In the genomic region with DNA sequence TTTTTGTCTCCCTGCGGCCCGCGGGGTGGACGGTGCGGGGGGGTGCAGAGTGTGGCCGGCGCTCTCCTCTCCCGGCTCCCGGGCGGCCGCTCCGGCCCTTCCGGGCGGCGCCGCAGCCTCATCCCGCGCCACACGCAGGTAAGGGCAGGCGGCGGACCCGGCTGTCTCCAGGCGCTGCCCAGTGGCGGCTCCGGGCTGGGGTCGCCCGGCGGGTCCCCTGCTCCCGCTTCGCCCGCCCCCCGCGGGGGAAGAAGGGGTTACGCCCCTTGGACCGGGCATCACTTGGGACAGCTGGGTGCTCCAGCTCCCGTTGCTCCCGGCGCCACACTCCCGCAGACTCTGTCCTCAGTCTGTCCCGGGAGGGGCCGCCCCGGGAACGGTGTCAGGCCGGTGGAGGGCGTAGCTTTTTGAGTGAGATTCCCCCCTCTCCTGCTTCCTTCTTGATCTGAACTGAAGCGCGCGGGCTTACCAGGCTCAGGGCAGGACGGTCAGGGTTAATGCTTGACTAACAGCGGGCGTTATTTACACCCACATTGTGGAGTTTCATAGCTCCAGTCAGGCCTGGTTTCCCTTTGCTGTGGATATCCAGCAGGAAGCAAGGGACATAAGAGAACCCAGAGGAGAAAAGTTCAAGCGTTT, we compare ENCODE assay signal across 8 mouse cellular contexts. TPM values are rescaled to one million over a fixed set of nuclear protein-coding genes. Genes with fewer than 3 reads are reported as not detected.
DNase-seq lines count a peak whose midpoint lies in the region; ATAC-seq lines count a peak whose summit lies in the region.

No protein-coding gene starts in this region.

- ATAC-seq in liver, embryonic 11.5 days (replicated peaks; ENCODE audit: low FRiP score), result peak; percentile 69

- WGBS in embryonic facial prominence, embryonic 10.5 days, result under 1% methylated on average over 52 of the region's 52 CpGs
- 0% methylated on average over 51 of the region's 52 CpGs for WGBS in liver, embryonic 11.5 days

- peaks cover 6% of the 10 kb centered on the region for H3K36me3 ChIP-seq in embryonic facial prominence, embryonic 10.5 days (replicated peaks)
- H3K36me3 ChIP-seq in liver, embryonic 11.5 days (ENCODE audit: control insufficient read depth, insufficient read depth, low read length), result no peaks in the 10 kb centered on the region

- no peaks in the 10 kb centered on the region for H3K9me3 ChIP-seq in embryonic facial prominence, embryonic 10.5 days
- H3K9me3 ChIP-seq in liver, embryonic 11.5 days (ENCODE audit: control insufficient read depth, low read length), result no peaks in the 10 kb centered on the region

- H3K4me2 ChIP-seq in liver, embryonic 11.5 days, result peak overlapping the region; percentile 92

- H3K4me1 ChIP-seq in embryonic facial prominence, embryonic 10.5 days, result peaks cover 25% of the 10 kb centered on the region
- peaks cover 15% of the 10 kb centered on the region; the same call in 1 of the 2 replicates for H3K4me1 ChIP-seq in liver, embryonic 11.5 days (replicated peaks; ENCODE audit: control insufficient read depth, insufficient read depth, low read length)

- H3K27me3 ChIP-seq in embryonic facial prominence, embryonic 10.5 days (replicated peaks; ENCODE audit: low read depth, poor library complexity, severe bottlenecking), result no peaks in the 10 kb centered on the region
- H3K27me3 ChIP-seq in liver, embryonic 11.5 days (replicated peaks; ENCODE audit: control insufficient read depth, insufficient read depth, low read length), result no peaks in the 10 kb centered on the region

- H3K27ac ChIP-seq in embryonic facial prominence, embryonic 10.5 days (replicated peaks), result peak overlapping the region; percentile 93
- H3K27ac ChIP-seq in liver, embryonic 11.5 days (ENCODE audit: low read depth, low read length), result peak overlapping the region; percentile 87

- peak overlapping the region; percentile 83 for H3K9ac ChIP-seq in liver, embryonic 11.5 days (ENCODE audit: low read depth, low read length)

- DNase-seq in right cerebral cortex, adult 18-20 months, result peak; percentile 43
- no peak for DNase-seq in right cerebral cortex, postnatal 36 days (ENCODE audit: low spot score in 2 of 2)
- peak; percentile 67 for DNase-seq in embryonic facial prominence, embryonic 10.5 days (ENCODE audit: low spot score)
- DNase-seq in heart, adult 18-20 months, result peak; percentile 60 to 76
- DNase-seq in kidney, adult 11 months, result peak; percentile 75
- DNase-seq in liver, embryonic 11.5 days (ENCODE audit: low spot score), result peak; percentile 69
- DNase-seq in neural tube, embryonic 10.5 days (ENCODE audit: extremely low spot score, low spot score), result peak; percentile 83
- DNase-seq in testis, postnatal 10 days (ENCODE audit: low spot score), result peak; percentile 66

- H3K4me3 ChIP-seq in embryonic facial prominence, embryonic 10.5 days, result peak overlapping the region; percentile 99
- peak overlapping the region; percentile 98 for H3K4me3 ChIP-seq in liver, embryonic 11.5 days (ENCODE audit: low read depth, low read length)

RNA-seq across cellular contexts. Expression of gene Lrrfip2, which starts 1.0 kb away (rescaled TPM):
- polyA plus RNA-seq in embryonic facial prominence, embryonic 10.5 days (2016; fragmentation: Nextera tagmentation; extraction: Ambion mirVana), result 38.6 and 39.4 TPM in 2 replicates
- total RNA-seq in heart, adult 18-20 months (2021), result 10 to 100 TPM; 87.3 to 89.0 TPM
- polyA plus RNA-seq in liver, embryonic 11.5 days (2014; fragmentation: Nextera tagmentation; extraction: Ambion mirVana), result 40.0 and 40.3 TPM in 2 replicates

Comparison
In these comparisons a context has a peak if more than half of its experiments do, and no peak if none do; other contexts are left out.
1. DNase-seq: peak in right cerebral cortex, adult 18-20 months (single experiment), embryonic facial prominence, embryonic 10.5 days (single experiment), heart, adult 18-20 months (2 of 2), kidney, adult 11 months (single experiment), liver, embryonic 11.5 days (single experiment), neural tube, embryonic 10.5 days (single experiment) and testis, postnatal 10 days (single experiment); none in right cerebral cortex, postnatal 36 days (0 of 2).